Mouse (Mus musculus) neural tube, embryonic 15.5 days (tissue): Measurements from ENCODE around the gene Tcea3. TPM values are rescaled to one million over a fixed set of nuclear protein-coding genes. Genes with fewer than 3 reads are reported as not detected.

Source experiments
- ATAC-seq: fragments of 200-750 bp; cut with Nextera tagmentation; 2 replicates; pipeline ENCODE4 v1.8.0; 2017; ENCODE audit warnings: mild to moderate bottlenecking, moderate TSS enrichment, moderate library complexity; ENCODE audit not compliant: low FRiP score
- H3K27ac ChIP-seq: fragments of 300-500 bp; sonication (generic); replicated peaks from 2 replicates; pipeline ENCODE4 v1.5.1; 2015; ENCODE audit warnings: mild to moderate bottlenecking, inconsistent platforms
- H3K27me3 ChIP-seq: fragments of 300-500 bp; sonication (generic); replicated peaks from 2 replicates; pipeline ENCODE4 v1.6.1; 2015; ENCODE audit warnings: inconsistent platforms
- H3K36me3 ChIP-seq: fragments of 300-500 bp; sonication (generic); 2 replicates; pipeline ENCODE4 v1.6.1; 2015; ENCODE audit warnings: inconsistent platforms
- H3K4me1 ChIP-seq: fragments of 300-500 bp; sonication (generic); 2 replicates; pipeline ENCODE4 v1.6.1; 2015; ENCODE audit warnings: inconsistent platforms
- H3K4me2 ChIP-seq: fragments of 300-500 bp; sonication (generic); 2 replicates; pipeline ENCODE4 v1.6.1; 2015; ENCODE audit warnings: inconsistent platforms, mild to moderate bottlenecking, moderate library complexity
- H3K4me3 ChIP-seq: fragments of 300-500 bp; sonication (generic); replicated peaks from 2 replicates; pipeline ENCODE4 v1.5.1; 2015; ENCODE audit warnings: mild to moderate bottlenecking, inconsistent platforms
- H3K9ac ChIP-seq: fragments of 300-500 bp; sonication (generic); replicated peaks from 2 replicates; pipeline ENCODE4 v1.6.1; 2015; ENCODE audit warnings: mild to moderate bottlenecking, inconsistent platforms
- H3K9me3 ChIP-seq: fragments of 300-500 bp; sonication (generic); replicated peaks from 2 replicates; pipeline ENCODE4 v1.6.1; 2016; ENCODE audit warnings: inconsistent platforms
- WGBS: fragments of 180-500 bp; shearing (Covaris S2); methylation state at CpG from one replicate; pipeline ENCODE4 v1.1.7; 2015; ENCODE audit warnings: mixed read lengths; 5-methylcytosine and 5-hydroxymethylcytosine counted together
- polyA plus RNA-seq: library from polyadenylated mRNA; unstranded; fragments of >200 nt; fragmentation: Nextera tagmentation; extraction: Ambion mirVana; gene quantifications from 2 replicates; pipeline ENCODE4 v1.2.1, GENCODE M21; 2015

The Tcea3 gene
- polyA plus RNA-seq, 1 experiment from 2014 or later = 2.2 TPM

DNA sequence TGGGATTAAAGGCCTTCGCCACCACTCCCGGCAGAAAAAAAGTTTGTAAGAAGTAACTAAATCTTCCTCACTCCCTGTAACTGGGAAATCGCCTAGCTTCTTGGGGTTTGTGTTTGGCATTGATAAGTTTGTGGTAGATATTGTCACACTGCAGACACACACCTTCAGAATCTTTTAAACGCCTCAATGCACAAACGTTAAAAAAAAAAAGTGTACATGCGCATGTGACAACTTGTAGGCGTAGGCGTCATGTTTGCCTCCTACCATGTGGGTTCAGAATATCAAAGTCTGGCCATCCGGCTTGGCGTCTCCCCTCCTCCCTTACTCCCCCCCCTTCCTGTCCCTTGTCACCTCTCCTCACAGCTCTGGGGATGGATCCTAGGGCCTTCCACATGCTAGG lies 9.2 kb downstream of the Tcea3 start:
- H3K4me2 ChIP-seq = no peak overlapping the region
- H3K9me3 ChIP-seq = no peaks in the 10 kb centered on the region
- WGBS = 89% methylated on average over 10 of the region's 10 CpGs
- H3K27ac ChIP-seq = no peak overlapping the region
- H3K27me3 ChIP-seq = no peaks in the 10 kb centered on the region
- H3K4me3 ChIP-seq = no peak overlapping the region
- H3K9ac ChIP-seq = no peak overlapping the region
- H3K4me1 ChIP-seq = peaks cover 4% of the 10 kb centered on the region; the same call in 1 of the 2 replicates
- H3K36me3 ChIP-seq = no peaks in the 10 kb centered on the region
- no peak for ATAC-seq

DNA sequence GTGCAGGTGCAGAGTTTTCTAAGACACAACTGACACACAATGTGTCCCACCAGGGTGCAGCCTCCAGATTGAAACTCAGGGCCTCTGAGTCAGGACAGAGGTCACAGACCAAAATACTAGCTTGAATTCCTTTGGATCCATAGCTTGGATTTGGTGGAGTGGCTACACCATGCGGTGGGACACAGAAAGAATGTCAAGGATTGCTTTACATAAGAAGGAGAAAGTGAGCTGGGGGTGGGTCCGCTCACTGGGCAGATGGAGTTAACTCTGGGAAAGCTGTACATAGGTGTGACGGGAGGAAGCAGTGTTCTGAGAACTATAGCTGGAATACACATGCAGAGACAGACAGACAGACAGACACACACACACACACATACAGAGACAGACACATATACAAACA lies 12.4 kb downstream of the Tcea3 start:
- Histone ChIP-seq H3K27ac (no peak overlapping the region), H3K4me3 (no peak overlapping the region), H3K27me3 (no peaks in the 10 kb centered on the region), H3K36me3 (no peaks in the 10 kb centered on the region), H3K9me3 (no peaks in the 10 kb centered on the region), H3K4me2 (no peak overlapping the region), H3K9ac (no peak overlapping the region), H3K4me1 (peaks cover 4% of the 10 kb centered on the region; the same call in 1 of the 2 replicates)
- 65% methylated on average over 3 of the region's 3 CpGs for WGBS
- ATAC-seq = no peak

DNA sequence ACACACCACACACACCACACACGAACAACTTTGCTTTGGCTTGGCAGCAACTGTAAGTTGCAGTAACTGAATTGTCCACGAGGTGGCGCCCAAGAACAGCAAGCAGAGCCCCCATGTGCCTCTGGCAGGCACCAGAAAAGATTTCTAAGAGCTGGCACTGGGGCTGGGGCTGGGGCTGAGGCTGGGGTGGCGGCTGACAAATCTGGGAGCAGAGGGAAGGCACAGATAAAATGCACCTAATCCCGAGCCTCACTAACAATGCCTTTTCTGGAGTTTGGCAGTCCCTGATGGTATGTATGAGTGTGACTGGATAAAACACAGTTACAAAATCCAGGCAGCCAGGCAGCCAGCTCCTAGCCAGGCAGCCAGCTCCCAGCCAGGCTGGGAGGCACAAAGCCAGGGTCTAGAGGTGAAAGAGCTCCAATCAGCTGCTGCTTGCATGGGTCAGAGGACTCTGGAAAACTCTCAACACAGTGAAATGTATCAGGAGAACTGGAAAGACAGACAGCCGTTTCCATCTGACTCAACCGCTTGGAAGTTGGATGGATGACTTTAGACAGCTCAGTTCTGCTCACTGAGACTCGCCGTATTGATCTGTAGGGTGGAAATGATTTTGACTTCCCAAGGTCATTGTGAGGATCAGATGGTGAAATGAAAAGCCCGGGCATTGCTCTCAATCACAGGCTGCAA lies 13.1 kb downstream of the Tcea3 start:
- no peak overlapping the region for H3K4me3 ChIP-seq
- H3K27me3 ChIP-seq = no peaks in the 10 kb centered on the region
- peaks cover 4% of the 10 kb centered on the region; the same call in 1 of the 2 replicates for H3K4me1 ChIP-seq
- 41% methylated on average over 10 of the region's 10 CpGs for WGBS
- H3K36me3 ChIP-seq = no peaks in the 10 kb centered on the region
- peak; percentile 59; the same call in 1 of the 2 replicates for ATAC-seq
- H3K27ac ChIP-seq = 0 out of 2 replicates have a peak overlapping the region, but pooled peaks have one; percentile 19
- no peak overlapping the region for H3K4me2 ChIP-seq
- no peak overlapping the region for H3K9ac ChIP-seq
- no peaks in the 10 kb centered on the region for H3K9me3 ChIP-seq

DNA sequence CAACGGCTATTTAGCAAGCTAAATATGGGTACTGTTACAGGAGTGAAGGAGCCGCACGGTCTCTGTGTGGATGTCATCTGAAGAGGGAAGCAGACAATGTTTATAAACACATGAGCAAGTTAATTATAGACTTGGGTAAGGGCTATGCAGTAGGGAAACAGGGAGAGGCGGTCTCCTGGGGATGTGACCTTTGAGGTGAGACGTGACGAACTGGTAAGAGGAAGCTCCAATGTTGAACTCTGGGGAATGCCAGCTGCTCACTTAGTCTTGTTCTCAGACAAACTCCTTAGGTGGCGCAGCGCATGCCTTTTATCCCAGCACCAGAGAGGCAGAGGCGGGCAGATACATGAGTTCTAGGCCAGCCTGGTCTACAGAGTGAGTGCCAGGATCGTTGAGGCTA lies 14.4 kb downstream of the Tcea3 start:
- peaks cover 4% of the 10 kb centered on the region; the same call in 1 of the 2 replicates for H3K4me1 ChIP-seq
- WGBS = 81% methylated on average over 10 of the region's 10 CpGs
- no peak overlapping the region for H3K4me2 ChIP-seq
- ATAC-seq = no peak
- no peak overlapping the region for H3K27ac ChIP-seq
- H3K27me3 ChIP-seq = no peaks in the 10 kb centered on the region
- H3K9ac ChIP-seq = no peak overlapping the region
- H3K4me3 ChIP-seq = no peak overlapping the region
- no peaks in the 10 kb centered on the region for H3K36me3 ChIP-seq
- no peaks in the 10 kb centered on the region for H3K9me3 ChIP-seq

DNA sequence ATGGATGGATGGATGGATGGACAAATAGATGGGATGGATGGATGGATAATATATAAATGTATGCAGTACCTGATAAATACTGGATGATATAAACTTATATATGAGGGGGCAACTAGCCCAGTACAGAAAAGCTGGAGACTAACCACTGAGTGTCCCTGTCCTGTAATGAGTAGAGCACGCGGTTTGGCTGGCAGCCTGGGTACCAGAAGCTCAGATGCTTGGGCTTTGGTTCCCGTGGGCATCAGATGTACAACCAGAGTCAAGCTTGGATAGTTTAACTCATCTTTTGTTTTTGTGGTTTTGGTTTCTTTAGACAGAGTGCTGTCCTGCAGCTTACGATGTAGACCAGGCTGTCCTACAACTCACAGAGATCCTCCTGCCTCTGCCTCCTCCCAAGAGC lies 16.0 kb downstream of the Tcea3 start:
- H3K4me1 ChIP-seq = peaks cover 4% of the 10 kb centered on the region; the same call in 1 of the 2 replicates
- 96% methylated on average over 4 of the region's 4 CpGs for WGBS
- ATAC-seq = no peak

DNA sequence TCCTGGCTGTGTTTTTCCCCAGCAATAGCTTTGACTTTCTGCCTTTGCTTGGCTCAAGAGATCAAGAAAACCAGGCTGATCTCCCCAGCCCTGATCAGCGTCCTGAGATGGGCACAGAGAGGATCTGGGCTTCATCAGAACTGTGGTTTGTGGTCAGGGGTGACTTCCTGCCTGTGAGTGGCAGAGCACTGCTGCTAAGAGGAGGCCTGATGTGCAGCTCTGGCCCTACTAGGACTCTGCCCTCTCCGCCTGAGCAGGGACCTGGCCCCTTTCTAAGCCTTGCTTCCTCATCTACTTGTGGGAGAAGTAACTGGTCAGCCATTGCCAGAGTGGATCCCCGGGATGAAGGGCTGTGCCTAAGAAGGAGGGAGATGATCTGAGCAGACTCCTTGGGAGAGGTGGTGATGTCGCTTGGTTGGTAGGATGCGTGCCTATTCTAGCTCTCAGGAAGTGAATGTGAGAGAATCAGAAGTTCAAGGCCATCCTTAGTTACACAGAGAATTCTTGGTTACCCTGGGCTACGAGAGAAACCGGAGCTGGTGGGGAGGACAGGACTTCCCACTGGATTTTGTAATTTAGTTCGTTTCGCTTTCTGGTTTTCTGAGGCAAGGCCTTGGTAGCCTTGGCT lies 19.3 kb downstream of the Tcea3 start:
- Histone ChIP-seq H3K36me3 (no peaks in the 10 kb centered on the region), H3K4me2 (no peak overlapping the region), H3K9me3 (no peaks in the 10 kb centered on the region), H3K4me3 (no peak overlapping the region), H3K9ac (no peak overlapping the region), H3K27me3 (no peaks in the 10 kb centered on the region), H3K4me1 (no peaks in the 10 kb centered on the region), H3K27ac (no peak overlapping the region)
- 84% methylated on average over 9 of the region's 9 CpGs for WGBS
- ATAC-seq = no peak

More for the DNA sequence above, 16.0 kb downstream of the Tcea3 start:
- no peak overlapping the region for H3K27ac ChIP-seq
- H3K27me3 ChIP-seq = no peaks in the 10 kb centered on the region
- H3K4me2 ChIP-seq = no peak overlapping the region
- no peak overlapping the region for H3K4me3 ChIP-seq
- H3K9ac ChIP-seq = no peak overlapping the region
- no peaks in the 10 kb centered on the region for H3K36me3 ChIP-seq
- H3K9me3 ChIP-seq = no peaks in the 10 kb centered on the region

DNA sequence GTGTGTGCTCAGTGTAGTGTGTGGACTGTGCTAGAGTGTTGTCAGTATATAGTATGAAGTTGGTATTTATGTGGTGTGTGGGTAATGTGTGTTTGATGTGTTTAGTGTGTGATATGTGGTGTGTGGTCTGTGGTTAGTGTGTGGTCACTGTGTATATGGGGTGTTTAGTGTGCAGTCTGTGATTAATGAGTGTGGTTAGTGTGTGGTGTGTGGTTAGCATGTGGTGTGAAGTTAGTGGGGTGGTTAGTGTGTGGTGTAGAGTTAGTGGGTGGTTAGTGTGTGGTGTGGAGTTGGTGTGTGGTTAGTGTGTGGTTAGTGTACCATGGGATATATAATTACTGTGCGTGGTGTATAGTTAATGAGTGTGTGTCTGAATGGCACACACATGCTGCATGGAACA lies 21.4 kb downstream of the Tcea3 start:
- no peak overlapping the region for H3K9ac ChIP-seq
- ATAC-seq = no peak
- no peaks in the 10 kb centered on the region for H3K27me3 ChIP-seq
- no peak overlapping the region for H3K4me2 ChIP-seq
- H3K27ac ChIP-seq = no peak overlapping the region
- H3K4me1 ChIP-seq = no peaks in the 10 kb centered on the region
- 86% methylated on average over 1 of the region's 1 CpGs for WGBS
- H3K4me3 ChIP-seq = no peak overlapping the region
- H3K9me3 ChIP-seq = no peaks in the 10 kb centered on the region
- no peaks in the 10 kb centered on the region for H3K36me3 ChIP-seq

DNA sequence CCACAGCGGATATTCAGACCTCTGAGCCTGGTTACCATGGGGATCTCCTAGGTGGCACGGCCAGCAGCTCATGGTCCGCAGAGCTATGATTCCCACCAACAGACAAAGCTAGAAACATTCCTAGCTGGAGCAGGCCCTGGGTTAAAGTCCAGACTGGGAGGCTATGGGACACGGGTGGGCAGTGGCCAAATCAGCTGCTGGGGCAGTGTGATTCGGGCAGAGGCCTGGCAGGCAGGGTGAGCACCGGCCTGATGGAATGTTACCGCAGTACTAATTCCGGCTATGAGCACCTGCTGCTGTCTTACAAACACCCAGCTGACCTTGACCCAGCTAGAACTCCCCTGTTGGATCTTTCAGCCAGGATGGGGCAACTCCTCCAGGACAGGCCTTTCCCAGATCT lies 23.1 kb downstream of the Tcea3 start:
- no peak overlapping the region for H3K4me2 ChIP-seq
- no peak overlapping the region for H3K27ac ChIP-seq
- H3K4me3 ChIP-seq = no peak overlapping the region
- no peaks in the 10 kb centered on the region for H3K27me3 ChIP-seq
- 88% methylated on average over 8 of the region's 8 CpGs for WGBS
- no peak overlapping the region for H3K9ac ChIP-seq
- no peaks in the 10 kb centered on the region for H3K4me1 ChIP-seq
- H3K36me3 ChIP-seq = no peaks in the 10 kb centered on the region
- H3K9me3 ChIP-seq = no peaks in the 10 kb centered on the region
- ATAC-seq = no peak

DNA sequence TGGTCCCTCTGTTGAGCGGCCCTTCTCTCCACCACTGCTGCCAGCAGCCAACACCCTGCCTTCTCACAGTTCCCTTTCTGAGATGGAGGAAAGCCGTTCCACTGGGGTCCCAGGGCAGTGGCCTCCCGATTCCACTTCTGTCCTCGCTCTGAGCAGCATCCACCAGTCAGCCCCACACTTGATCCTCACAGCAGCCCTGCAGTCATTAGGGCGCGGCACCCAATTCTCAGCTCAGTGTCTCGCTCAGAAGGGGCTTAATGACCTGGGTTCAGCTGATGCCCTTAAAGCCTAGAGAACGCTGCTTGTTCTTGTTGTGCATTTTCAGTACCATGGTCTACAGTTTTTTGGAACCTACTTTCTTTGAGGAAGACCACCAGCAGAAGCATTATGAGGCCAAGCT lies 33.6 kb downstream of the Tcea3 start:
- no peaks in the 10 kb centered on the region for H3K9me3 ChIP-seq
- H3K27me3 ChIP-seq = no peaks in the 10 kb centered on the region
- H3K4me1 ChIP-seq = peaks cover 28% of the 10 kb centered on the region
- H3K4me3 ChIP-seq = no peak overlapping the region
- WGBS = 82% methylated on average over 8 of the region's 8 CpGs
- H3K36me3 ChIP-seq = no peaks in the 10 kb centered on the region
- ATAC-seq = no peak
- no peak overlapping the region for H3K9ac ChIP-seq
- H3K27ac ChIP-seq = no peak overlapping the region
- no peak overlapping the region for H3K4me2 ChIP-seq

DNA sequence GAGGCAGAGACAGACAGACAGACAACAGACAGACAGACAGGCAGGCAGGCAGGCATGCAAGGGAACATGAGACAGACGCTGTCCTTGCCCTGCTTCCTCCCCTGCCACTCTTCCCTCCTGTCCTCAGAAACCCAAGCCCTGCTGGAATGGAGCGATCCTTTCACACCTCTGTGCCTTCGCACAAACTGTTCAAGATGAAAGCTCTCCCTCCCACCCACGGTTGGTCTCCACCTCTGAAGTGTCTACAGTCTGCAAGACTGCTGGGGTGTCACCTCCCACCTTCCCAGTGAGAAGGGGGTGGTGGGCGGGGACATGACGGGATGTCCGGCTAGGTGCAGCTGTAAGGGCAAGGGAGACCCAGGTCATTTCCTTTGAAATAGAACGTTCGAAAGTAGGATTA lies 34.1 kb downstream of the Tcea3 start:
- no peak overlapping the region for H3K4me2 ChIP-seq
- no peak overlapping the region for H3K9ac ChIP-seq
- H3K4me1 ChIP-seq = peaks cover 32% of the 10 kb centered on the region
- no peak for ATAC-seq
- H3K9me3 ChIP-seq = no peaks in the 10 kb centered on the region
- 72% methylated on average over 9 of the region's 9 CpGs for WGBS
- H3K27me3 ChIP-seq = no peaks in the 10 kb centered on the region
- no peak overlapping the region for H3K27ac ChIP-seq
- H3K36me3 ChIP-seq = no peaks in the 10 kb centered on the region
- no peak overlapping the region for H3K4me3 ChIP-seq

DNA sequence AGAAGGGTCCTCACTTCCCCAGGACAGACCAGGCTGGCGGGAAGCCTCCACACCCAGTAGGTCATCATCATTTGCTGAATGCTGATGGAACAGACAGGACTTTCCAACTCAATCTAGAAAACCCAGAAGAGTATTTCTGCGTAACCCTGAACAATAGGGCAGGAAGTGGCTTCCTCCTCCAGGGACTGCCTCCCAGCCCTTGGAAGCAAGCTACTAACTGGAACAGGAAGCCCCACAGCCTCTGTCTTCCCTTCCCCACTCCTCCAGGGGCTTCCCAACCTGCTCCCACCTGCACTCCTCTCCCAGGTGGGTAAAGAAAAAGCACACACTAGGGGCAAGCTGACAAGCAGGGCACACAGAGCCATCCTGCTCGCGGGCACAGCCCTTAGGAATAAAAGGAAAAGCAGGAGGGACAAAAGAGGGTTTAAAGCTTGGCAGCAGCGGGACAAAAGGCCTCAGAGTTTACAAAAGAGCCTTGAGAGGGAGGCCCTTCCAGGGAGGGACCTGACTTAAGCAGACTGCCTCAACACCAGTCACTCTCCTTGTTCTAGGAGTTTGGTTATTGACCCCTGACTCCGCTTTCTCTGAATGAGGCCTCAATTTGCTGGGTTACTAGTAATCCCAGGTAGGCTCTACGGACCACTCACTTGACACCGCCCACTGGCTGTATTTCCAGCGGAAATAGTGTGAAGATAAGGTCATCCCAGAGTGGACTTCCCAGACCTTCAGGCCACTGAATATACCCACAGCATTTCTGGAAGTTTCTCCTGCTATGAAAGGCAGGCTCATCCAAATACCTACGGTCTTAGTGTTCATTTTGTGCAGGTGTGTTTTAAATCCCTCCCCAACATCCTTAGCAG lies 35.3 kb downstream of the Tcea3 start:
- ATAC-seq = no peak
- H3K9me3 ChIP-seq = no peaks in the 10 kb centered on the region
- H3K4me1 ChIP-seq = peaks cover 42% of the 10 kb centered on the region
- H3K4me3 ChIP-seq = no peak overlapping the region
- WGBS = 21% methylated on average over 10 of the region's 10 CpGs
- no peak overlapping the region for H3K9ac ChIP-seq
- peak overlapping the region; percentile 89 for H3K27ac ChIP-seq
- H3K27me3 ChIP-seq = 0 out of 2 replicates have a peak, but pooled peaks cover 3% of the 10 kb centered on the region
- no peak overlapping the region for H3K4me2 ChIP-seq
- H3K36me3 ChIP-seq = peaks cover 8% of the 10 kb centered on the region
